Mouse (Mus musculus): ENCODE results near the gene Bcl2.
"Not testable (repeated sequence)": the region's sequence is repeated elsewhere in the genome, so short reads cannot be mapped to it uniquely, and the experiment has no call there.

Gene Bcl2

DNA sequence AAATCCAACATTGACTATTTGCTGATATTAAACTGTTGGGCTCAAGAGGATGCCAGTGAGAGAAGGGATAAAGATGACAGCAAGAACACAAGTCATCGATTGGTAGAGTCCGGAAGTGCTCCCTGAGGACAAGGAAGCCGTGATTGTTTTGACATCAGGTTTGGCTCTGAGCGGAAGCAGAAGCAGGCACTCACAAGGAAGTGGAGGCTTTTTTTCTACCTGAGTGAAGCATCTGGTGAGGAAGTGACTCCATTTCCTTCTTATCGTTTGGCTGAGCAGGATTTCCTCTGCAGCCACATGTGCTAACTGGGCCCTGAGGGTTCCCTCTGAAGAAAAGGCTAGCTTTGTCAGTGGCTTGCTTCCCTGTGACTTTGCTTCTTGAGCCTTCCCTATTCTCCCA is 165.0 kb downstream of the Bcl2 start:
- peak in 1 of 2 experiments; percentile 15 for DNase-seq

DNA sequence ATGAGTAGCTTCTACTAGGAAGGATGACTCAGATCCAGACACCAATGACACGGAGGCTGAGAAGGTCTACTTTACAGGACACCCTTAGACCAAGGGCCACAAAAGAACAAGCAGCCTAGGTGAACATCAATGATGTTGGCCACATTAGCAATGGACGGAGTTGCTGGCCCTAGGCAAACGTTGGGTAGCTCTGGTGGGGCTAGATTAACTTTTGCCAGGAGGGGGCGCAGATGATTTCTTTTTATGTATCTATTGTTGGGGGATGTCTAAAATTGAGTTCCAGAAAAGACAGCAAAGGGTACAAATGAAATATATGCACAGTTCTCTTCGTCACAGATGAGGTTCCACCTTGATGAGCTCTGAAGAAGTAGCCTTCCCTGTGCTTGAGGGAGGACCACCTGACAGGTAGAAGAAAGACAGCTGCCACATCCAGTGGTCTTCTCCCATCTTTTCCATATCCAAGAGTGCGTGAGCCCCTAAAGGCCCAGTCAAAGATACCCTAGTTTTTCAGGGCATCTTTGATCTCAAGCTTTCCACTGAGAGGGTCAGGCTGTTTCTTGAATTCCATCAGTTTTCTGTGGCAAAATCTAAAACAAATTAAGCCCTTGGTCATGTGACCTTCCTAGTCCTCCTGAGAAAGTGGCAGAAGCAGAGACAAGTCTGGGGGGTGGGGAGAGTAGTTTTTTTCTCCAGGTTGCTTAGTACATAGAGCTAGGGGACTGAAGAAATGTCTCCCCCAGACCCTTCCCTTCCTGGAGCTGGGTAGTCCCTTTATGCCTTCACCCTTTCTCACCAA is 169.1 kb downstream of the Bcl2 start:
- peak; percentile 46 to 63 for DNase-seq

DNA sequence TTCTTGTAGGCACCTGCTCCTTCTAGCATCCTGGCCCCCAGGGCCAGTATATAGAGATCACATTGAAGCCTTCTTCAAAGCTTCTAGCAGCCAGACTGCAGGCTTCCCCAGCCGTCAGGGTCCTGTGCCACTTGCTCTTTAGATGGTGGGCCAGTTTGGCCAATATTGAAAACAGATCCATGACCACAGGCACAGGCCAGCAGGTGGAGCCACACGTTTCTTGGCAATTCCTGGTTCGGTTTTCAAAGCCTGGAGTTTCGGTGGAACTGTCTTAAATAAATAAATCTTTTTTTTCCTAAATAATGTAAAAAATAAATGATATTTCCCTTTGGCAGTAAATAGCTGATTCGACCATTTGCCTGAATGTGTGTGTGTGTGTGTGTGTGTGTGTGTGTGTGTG is 171.3 kb downstream of the Bcl2 start:
- no peak for DNase-seq

DNA sequence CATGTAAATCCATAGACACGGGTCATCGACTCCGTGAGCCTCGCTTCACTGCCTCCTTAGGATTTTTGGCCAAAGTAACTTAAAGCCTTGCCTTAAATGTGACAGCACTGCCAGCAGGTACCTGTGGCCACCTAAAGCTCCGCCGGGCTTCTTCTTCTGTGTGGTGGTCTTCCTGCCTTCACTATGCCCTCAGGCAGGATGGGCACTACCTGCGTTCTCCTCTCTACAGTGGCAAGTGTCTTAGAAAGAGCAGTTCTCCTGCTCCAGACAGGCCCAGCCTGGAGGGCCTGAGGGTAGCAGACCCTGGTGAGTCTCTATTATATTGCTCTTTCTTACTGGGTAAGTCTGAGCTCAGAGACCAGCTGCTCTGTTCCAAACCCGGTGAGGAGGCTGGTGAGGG is 172.2 kb downstream of the Bcl2 start:
- no peak for DNase-seq

DNA sequence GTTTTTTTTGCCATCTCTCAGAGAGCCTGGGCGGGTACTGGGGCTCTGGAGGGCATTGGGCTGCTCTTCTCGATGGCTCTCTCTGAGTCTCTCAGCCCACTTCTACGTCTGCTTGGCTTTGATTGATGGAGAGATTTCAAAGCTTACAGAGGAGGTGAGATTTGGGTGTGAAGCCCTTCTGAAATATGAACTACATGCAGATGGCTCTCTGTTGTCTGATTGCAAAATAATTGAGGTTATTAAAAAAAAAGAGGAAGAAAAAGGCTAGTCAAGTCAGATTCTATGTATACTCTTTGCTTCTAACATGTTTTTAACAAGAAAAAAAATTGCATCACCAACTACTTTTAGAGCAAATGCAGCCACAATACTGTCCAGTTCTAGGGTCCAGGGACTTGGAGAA is 173.9 kb downstream of the Bcl2 start:
- no peak for DNase-seq

DNA sequence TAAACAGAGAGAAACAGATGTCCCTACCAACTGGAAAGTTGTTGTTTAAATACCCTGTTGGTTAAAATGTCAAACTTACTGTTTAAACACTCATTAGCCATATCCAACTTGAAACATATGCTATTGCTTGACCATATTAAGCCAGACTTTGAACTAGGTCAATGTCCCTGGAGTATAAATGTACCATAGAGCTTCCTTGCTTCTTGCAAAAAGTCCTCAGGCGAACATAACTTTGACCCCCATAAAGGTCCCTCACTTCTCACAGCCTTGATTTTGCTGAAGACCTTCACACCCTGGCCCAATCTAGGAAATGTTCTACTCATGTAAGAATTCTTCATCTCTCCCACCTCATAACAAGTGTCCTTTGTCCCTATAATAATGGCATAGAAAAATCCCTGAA is 175.0 kb downstream of the Bcl2 start:
- DNase-seq, result no peak

DNA sequence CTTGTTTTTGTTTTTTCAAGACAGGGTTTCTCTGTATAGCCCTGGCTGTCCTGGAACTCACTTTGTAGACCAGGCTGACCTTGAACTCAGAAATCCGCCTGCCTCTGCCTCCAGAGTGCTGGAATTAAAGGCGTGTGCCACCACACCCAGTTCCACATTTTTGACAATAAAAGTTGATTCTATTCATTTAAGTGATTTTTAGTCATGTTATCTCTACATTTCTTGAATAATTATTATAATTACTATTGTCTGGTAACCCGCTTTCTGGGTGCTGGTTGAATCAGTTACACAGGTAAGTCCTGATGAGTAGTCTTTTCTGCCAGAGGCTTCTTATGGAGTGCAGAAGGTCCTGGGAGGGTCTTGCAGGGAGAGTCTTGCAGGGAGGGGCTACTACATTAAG is 179.2 kb downstream of the Bcl2 start:
- not testable (repeated sequence) for DNase-seq

DNA sequence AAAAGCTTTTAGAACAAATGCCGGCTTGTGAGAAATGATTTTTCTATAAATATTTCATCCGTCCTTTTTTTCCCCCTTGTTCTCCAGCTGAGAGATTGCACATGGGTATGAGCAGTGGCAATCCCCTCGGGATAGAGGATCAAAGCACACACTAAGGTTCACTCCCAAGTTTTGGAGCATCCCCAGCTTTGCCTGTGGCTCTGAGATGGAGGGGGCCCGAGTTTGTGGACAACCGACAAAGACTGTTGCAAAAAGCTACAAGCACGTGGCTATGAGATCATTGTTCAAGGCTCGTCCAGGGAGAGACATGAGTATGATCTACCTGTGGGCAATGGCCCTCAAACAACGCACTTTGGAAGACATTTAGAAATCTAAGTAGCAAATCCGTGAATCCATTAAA is 184.5 kb downstream of the Bcl2 start:
- DNase-seq, result no peak

DNA sequence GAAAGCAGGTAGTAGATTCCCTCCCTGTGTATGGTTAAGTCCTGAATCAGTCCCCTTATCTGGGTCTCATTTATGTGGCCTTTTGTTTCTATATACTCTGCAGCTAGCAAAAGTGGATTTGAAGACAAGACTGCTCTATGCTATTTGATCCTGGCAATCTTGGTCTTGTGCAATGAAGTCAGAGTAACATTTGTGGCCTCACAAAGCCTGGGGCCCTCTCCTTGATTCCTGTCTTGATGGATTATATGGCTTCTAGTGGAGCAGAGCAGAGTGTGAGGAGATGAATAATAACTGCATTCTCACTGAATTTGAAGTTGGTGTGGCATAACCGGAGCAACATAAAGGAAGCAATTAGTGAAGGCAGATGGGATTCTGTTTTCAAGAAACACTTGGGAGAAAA is 186.5 kb downstream of the Bcl2 start:
- no peak for DNase-seq

DNA sequence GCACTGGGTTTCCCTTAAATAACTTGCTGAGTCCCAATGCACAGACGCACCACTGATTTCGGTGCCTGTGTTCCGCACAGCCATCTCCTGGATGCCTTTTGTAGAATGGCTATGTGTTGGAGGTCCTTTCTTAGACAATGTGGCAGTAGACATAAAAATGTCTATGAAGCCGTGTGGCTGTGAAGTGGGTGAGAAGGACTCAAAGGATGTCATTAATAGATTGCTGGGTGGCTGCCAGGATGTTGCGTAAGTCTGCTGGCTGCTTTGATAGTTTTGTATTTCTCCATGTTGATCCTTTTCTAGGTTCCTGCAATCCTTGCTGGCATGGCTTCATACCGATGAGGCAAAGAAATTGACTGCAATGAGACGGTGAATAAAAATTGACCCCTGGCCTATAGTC is 187.3 kb downstream of the Bcl2 start:
- no peak for DNase-seq

DNA sequence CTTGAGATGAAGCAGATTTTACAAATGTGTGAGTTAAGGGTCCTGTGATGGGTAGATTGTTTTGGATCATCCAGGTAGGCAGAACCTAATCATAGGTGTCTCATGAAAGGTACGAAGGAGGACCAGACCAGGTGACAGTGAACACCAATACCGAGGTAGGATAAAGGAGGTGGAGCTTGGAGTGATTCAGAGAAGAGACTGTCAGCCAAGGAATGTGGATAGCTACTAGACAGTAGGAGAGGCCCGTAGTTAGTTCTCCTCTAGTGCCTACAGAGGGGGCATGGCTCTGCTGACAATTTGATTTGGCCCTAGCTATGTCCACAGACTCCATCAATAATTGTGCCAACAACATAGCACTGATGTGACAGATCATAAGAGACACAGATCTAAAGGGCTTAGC is 188.0 kb downstream of the Bcl2 start:
- DNase-seq, result no peak

DNA sequence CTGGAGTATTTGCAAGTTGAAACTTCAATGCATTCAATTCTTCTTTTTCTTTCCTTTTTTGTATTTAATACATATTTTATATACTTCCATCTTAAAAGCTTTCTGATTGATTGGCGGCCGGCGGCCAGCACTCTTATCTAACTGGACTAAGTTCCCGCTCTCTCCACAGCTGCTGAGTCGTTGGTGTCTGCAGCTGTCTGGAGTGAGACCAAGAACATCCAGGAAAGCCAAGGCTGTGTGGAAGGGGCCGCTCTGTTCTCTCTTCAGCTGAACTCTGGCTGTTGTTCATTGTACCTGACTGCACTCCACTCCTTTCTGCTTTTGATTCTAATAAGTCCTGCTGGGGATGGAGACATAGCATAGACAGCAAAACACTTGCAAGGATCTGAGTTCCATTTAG is 190.3 kb downstream of the Bcl2 start:
- DNase-seq, result no peak

DNA sequence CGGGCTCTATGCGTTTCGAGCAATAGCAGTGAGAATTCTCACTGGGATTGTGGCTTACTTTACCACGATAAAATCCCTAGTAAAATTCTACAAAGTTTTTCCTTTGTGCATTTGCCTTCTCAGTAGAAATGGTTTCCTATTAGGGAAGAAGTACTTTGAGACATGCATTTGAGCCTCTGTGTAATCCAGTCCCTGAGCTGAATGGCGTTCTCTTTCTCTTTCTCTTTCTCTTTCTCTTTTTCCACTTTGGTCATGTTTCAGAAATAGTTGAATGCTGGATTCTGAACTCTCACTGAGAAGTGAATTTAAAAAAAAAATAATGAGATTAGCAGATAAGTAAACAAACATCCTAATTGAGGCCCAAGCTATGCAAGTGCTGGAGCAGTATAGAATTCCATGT is 191.1 kb downstream of the Bcl2 start:
- DNase-seq, result no peak

DNA sequence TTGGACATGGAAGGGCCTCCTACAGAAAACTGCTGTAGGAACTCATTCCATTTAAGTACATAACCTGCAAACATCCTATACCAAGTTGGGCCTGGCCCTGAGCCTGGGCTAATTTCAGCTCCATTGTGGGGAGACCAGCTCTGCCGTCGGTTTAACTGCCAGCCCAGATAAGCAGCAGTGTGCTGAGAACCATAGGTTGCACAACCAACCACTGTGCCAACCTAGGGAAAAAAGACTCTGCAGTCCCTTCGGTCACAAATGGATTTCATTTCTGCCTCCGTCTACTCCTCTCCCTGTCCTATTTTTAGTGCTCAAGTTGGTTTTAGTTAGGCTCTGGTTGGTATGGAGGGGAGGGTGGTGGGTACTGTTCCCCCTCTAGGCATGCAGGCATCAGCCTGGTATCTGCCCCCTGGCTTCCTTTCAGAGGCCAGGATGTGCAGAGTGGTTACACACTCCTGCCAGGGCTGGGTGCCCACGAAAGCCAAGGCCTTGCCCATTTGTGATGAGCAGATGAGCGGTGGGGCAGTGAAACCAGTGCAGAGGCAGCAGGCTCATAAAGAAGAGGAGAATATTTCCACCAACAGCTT is 196.4 kb downstream of the Bcl2 start:
- peak in 1 of 2 experiments; percentile 26 for DNase-seq

DNA sequence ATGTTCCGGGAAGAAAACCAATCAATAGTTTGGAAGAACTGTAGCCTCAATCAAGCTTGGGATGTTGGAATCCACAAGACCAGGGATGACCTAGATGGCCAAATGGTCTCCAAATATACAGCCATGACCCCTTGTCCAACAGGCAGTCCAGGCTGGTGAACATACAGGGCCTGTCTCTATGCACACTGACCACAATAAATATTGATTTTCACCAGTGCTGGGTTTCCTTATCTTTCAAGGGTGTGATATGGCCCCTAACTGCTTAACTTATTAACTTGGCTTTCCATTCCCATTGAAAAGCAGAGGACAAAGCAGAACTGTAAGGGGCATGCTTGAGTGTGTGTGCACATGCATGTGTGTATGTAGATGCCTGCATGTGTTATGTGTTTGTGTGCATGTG is 197.0 kb downstream of the Bcl2 start:
- DNase-seq, result no peak

DNA sequence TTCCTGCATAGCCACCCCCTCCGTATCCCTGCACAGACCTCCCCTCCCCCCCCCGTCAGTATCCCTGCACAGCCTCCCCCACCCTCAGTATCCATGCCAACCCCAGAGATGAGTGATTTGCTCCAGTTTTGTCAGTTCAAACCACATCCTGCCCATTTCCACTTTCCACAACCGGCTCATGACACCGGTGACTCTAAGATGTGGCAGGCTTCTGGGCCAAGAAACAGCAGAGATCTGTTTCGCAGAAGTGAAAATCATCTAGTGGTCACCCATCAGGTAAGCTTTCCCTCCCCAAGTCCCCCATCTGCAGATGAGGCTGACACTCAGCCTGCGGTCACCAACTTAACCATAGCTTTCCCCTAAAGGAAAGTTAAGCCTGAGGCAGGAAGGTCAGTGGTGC is 198.5 kb downstream of the Bcl2 start:
- peak; percentile 46 to 68 for DNase-seq

DNA sequence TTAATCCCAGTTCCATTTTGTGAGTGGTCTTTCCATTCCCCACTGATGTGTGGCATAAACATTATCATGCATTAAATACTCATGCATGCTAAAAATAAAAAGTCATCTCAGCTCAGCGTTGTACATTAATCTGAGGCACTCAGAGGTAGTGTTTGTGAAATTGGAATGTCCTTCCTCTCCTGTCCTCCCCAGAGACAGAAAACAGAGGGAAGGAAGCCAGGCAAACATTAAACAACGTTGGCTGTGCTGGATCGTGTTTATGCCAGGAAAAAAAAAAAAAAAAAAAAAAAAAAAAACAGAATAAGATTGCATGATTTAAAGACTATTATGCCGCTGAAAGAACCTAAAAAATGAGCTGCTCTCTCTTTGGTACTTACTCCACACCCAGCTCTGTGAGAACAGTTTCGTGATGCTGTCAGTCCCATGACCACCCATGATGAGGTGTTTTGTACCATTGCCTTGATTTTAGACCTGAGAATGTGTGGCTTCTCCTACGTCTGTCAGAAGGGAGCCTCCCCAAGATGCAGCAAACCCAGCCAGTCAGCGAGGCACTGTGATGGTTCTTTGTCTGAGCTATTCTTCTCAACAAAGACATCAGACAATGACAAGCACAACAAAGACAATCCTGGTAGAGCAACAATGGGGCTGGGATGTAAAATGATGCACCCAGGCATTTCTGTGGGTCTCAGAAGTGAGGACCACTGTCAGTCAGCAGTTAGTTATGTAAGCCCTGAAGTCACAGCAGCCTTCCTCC is 200.0 kb downstream of the Bcl2 start:
- DNase-seq, result no peak

DNA sequence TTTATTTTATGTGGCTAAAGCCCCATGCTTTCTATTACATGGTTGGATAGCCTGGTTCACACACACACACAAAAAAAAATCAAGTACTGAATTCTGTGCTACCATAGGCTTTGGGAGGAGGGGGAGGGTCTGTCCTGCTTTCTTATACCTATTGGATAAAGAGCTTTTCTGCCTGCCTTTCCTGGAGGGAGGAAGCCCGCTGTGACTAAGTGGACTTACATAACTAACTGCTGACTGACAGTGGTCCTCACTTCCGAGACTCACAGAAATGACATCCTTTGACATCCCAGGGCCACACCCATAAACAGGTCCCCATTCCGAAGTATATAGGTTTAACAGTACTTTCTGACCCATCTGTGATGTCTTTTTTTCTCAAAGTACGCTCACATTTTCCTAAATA is 200.6 kb downstream of the Bcl2 start:
- DNase-seq, result no peak

DNA sequence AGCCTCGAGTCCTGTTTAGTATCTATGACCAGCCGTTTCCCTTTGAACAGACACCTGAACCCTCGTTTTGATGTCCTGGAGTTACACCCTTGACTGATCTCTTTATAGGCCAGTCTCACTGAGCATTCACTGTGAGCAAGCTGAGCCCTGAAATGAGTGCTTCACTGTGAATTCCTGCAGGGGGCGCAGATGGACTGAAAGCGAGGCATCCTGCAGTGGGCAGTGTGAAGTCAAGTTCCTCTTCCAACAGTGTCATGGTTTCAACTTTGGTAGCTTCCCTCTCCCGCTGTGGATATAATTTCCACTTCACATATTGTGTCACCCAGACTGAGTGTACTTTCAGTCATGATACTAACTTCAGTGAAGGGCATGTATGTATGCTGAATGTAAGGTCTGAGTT is 202.5 kb downstream of the Bcl2 start:
- peak; percentile 74 to 76 for DNase-seq

DNA sequence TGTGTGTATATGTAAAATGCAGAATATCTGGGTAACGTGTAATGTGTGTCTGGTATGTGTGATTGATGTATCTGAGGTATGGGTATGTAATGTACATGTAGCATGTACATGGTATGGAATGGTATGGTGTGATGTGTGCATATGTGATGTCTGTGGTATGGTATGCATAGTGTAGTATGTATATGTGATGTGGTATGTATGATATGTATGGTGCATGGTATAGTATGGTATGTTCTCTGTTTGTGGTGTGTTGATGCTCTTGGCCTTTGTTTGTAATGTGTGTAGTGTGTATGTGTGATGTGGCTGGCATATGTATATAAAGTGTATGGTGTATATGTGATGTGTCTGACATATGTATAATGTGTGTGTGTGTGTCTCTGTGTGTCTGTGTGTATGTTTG is 206.5 kb downstream of the Bcl2 start:
- no peak for DNase-seq

DNA sequence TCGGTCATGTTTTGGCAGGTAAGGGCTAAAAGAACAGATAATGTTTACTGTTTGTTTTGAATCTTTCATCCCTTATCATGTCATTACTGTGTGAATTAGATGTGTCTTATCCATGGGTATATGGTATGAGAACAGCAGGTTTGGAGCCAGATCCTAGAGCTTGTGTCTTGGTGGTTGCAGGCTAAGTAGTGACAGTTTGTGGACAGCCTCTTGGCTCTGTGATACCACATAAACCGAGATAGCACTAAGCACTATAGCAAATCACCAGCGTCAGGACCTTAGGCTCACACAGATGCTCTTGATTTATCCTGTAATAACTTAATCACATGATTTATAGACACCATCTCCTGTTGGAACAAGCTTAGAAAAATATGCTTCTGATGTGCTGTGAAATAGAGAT is 210.2 kb downstream of the Bcl2 start:
- no peak for DNase-seq

DNA sequence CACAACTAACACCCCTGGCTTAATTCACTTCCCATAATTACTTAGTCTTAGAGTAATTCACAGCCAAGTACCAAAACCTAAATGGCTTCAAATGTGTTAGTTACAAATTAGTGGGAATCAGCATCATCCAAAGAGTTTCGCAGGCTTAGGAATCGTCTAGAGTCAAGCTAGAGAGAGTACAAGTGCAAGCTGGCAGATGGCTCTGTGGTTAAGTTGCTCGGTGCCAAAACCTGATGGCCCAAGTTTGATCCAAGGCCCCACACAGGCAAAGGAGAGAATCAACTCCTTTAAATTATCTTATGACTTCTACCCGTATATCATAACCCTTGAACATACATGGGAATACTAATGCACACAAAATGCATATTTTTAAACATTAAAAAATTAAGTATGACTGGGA is 210.7 kb downstream of the Bcl2 start:
- no peak for DNase-seq

DNA sequence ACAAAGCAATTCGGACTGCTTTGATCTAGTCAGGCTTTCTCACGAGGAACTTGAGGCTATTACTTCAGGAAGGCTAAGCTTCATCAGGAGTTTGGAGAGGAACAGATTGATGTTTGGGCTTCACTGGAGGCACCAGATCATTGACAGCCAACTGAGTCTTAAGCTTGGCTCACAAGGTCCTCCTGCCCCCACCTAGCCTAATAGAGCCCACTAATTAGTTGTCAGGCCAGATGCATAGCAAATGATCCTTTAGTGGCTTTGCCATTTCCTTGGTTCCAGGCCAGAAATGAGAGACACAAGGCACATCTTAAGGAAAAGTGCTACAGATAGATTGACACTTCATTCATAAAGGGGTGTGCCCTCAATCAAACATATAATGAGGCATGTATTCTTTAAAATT is 216.1 kb downstream of the Bcl2 start:
- no peak for DNase-seq
